Mouse (Mus musculus) embryo, embryonic 10 days (tissue): Measurements from ENCODE around the gene Gm20509.
"Not testable (repeated sequence)": the region's sequence is repeated elsewhere in the genome, so short reads cannot be mapped to it uniquely, and the experiment has no call there.

Source experiments
- DNase-seq: peaks from one replicate; pipeline ENCODE4 v3.0.0-alpha.2; 2015; ENCODE audit warnings: low spot score

The Gm20509 gene

GRCm38 (mm10) chr9:73101536-73101935 lies 734 bp upstream of the Gm20509 start, which contains the start of gene Khdc3:
Gene Khdc3, plus strand, starts transcription at chr9:73101836.
- DNase-seq = no peak

- peak; percentile 30 for DNase-seq
Measured at GRCm38 (mm10) chr9:73103159-73103879, 1.0 kb downstream of the Gm20509 start.

DNA sequence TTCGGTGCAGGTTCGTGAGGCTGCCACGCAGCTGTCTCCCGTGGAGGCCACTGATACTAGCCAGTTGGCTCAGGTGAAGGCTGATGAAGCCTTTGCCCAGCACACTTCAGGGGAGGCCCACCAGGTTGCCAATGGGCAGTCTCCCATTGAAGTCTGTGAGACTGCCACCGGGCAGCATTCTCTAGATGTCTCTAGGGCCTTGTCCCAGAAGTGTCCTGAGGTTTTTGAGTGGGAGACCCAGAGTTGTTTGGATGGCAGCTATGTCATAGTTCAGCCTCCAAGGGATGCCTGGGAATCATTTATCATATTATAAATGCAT lies 1.6 kb downstream of the Gm20509 start:
- DNase-seq = no peak

- DNase-seq = no peak
Measured at GRCm38 (mm10) chr9:73105141-73105540, 2.9 kb downstream of the Gm20509 start.

DNA sequence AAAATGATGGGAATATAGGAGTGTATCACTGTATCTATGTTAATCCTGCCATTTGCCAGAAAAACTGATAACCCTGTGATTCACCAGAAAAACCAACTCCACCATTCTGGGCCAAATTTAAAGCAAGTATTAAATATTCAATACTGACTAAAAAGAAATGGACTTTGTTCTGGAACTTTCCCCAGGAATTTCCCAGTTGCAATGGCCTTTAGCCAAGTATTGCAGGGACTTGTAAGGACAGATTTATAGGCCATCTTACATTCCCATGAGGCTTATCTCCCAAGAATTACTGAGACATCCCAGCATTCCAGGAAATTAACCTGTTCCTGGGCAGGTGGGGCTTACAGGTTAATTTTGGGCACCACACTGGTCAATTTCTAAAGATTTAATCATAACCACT lies 3.5 kb downstream of the Gm20509 start:
- DNase-seq = no peak

DNA sequence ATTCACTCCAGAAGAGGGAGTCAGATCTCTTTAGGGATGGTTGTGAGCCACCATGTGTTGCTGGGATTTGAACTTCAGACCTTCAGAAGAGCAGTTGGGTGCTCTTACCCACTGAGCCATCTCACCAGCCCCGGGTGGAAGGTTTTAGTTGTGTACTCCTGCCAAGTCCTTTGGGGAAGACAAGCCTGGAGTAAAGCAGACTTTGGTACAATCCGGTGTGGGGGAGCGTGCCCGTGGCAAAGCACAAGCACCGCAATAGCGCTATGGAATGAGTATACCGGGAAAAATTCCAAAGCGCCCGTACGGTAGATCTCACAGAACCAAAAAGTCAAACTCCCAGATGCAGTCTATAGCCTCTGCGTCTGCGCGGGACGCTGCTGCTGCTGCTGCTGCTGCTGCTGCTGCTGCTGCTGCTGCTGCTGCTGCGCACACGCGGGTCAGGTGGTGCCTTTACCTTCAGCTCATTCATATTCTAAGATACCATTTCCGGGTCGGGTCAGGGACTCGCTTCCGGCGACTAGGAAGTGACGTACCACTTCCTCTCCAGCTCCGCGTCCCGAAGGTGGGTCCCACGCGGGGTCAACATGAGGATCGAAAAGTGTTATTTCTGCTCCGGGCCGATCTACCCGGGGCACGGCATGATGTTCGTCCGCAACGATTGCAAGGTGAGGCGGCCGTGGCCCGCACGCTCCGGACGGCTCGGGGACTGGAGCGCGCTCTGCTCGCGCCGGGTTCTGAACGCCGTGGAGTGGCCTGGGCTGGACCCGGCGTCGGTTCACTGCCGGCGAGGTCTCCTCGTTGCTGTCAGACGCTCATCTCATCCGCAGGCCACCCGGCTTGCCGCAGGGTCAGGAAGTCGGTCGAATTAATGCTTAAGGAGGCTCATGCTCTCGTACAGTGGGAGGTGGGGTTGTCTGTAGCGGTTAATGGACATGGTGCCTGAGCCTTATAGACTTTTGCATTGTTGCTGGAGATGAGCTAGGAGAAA lies 10.9 kb downstream of the Gm20509 start, which contains the start of gene Rsl24d1:
Rsl24d1 (plus strand) TSS at position 508 of the 988 bp plus-strand sequence.
- peak; percentile 94 for DNase-seq

DNA sequence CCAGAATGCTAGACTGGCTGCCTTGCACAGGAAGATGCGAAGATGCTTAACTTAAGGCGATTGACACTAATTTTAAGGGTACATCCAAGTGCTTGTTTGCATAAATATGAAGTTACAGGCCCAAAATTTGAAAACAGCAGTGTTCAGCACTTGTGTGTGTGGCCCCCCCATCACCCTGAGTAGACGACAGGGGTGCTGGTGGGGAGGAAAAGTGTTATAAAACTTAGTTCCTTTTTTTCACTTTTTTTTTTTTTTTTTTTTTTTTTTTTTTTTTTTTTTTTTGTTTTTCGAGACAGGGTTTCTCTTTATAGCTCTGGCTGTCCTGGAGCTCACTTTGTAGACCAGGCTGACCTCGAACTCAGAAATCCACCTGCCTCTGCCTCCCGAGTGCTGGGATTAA lies 14.4 kb downstream of the Gm20509 start:
- DNase-seq = not testable (repeated sequence)

- no peak for DNase-seq
Measured at GRCm38 (mm10) chr9:73118012-73118411, 15.7 kb downstream of the Gm20509 start.

DNA sequence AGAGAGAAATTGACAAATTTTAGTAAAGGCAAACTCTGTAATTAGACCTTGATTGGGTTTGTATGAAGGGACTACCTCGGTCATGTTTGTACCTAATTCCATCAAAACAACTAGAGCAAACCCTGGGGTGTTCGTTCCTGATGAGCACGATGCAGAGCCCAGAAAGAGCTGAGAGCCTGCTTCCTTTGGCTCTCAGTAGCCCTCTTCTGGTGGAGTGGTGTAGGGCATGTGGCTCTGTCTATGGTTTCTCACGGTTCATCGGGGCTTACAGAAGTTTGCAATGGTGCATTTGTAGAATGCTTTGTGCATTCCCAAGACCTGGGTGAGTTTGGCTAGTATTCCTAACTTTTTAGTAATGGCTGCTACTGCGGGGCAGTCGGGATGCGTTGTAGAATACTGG lies 19.5 kb downstream of the Gm20509 start:
- peak; percentile 23 for DNase-seq

DNA sequence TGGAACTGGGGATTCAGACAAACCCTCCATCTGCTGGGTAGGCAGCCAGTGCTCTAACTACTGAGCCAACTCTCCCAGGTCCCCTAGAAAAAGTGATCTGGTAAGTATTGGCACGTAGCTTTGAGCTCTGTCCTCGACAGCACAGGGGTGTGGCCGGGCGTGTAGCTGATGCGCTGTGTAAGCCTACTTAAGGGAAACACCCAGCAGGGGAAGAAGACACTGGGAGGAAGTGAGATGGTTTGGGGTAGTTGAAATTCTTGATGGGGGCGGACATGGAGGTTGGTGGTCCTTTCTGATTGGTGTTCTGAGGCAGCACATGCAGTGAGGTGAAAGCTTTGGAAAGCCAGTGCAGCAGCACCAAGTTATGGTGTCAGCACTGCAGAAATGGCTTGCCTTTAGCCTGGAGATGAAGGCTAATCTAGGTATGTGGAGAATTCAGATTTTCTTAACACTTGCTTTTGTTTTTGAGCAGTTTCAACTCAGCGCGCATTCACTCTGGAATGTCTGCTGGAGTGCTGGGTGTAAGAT lies 22.8 kb downstream of the Gm20509 start:
- DNase-seq = no peak

- no peak for DNase-seq
Measured at GRCm38 (mm10) chr9:73127457-73127856, 25.2 kb downstream of the Gm20509 start.

GRCm38 (mm10) chr9:73129875-73130274 lies 27.6 kb downstream of the Gm20509 start:
- DNase-seq = no peak

DNA sequence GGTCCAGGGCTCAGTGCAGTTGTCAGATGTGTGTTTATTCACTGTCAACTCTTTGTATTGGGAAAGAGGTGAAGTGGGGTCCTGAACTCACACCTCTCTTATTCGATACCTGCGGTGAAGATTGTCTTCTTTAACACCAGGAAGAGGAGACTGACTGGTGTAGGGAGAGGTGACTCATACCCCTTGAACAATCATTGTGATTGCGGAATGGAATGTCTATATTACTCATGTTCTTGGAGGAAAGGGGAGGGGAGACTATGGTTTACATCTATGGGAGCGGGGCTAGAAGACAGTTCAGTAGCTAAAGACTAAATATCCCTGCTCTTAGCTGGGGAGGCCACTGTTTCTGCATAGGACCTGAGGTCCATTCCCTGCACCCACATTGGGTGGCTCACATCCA lies 28.3 kb downstream of the Gm20509 start:
- no peak for DNase-seq

DNA sequence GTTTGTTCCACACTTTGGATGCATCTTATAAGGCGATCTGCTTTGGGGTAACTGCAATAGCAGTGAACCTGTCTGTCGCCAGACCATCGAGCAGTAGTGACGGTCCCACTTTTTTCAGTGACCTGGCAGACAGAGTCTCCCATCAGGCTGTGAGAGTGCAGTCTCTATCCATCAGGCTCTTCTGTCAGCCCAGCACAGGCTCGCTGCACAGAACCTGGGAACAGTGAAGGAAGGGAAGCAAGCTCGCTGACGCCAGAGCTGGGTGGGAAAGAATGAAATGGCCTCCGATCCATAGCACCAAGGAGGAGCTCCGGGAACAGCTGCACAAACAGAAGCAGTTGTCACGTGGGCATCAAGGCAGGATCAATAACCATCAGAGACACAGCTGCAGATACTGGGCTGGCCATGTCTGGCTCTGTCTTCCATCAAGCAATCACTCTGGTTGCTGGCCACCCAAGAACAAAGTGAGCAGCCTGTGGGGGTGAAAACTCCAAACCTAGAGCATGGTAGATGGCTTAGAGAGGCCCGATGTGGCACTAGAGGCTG lies 35.1 kb downstream of the Gm20509 start:
- DNase-seq = peak; percentile 41

- peak; percentile 13 for DNase-seq
Measured at GRCm38 (mm10) chr9:73154347-73154746, 52.1 kb downstream of the Gm20509 start.

- DNase-seq = no peak
Measured at GRCm38 (mm10) chr9:73157968-73158367, 55.7 kb downstream of the Gm20509 start.

GRCm38 (mm10) chr9:73159265-73159664 lies 57.0 kb downstream of the Gm20509 start:
- peak; percentile 67 for DNase-seq

GRCm38 (mm10) chr9:73162571-73163333 lies 60.5 kb downstream of the Gm20509 start:
- peak; percentile 94 for DNase-seq

DNA sequence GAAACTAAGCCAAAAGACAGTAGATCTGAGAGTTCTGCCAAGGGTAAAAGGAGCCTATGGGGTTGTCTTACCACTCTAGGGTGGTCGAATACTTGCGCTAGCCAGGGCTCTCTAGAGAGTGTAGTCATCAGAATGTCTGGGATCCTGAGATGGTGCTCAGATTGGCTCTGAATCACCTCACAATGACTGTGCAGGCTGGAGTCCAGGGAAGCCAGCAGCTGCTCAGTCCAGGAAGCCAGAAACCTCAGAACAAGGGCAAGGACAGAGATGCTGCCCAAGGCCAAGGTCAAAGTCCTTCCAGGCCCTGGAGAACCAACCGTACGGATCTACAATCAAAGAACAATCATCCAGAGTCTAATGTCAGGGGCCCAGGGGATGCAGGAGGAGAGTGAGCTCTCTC lies 63.4 kb downstream of the Gm20509 start:
- no peak for DNase-seq
